Mouse (Mus musculus): ENCODE measurements around the gene Zscan4b. TPM values are rescaled to one million over a fixed set of nuclear protein-coding genes. Genes with fewer than 3 reads are reported as not detected.
"Not testable (repeated sequence)": the region's sequence is repeated elsewhere in the genome, so short reads cannot be mapped to it uniquely, and the experiment has no call there.

The Zscan4b gene
- polyA plus RNA-seq (2016; fragmentation: Nextera tagmentation; extraction: Ambion mirVana), result not detected in 2 replicates

GRCm38 (mm10) chr7:10904950-10905349, at the start of gene Zscan4b:
Gene Zscan4b, minus strand, starts transcription at chr7:10905050.
- H3K4me1 ChIP-seq; H3K9me3 ChIP-seq; H3K36me3 ChIP-seq; H3K4me2 ChIP-seq (replicated peaks); H3K9ac ChIP-seq (replicated peaks); H3K27ac ChIP-seq (replicated peaks); ATAC-seq (ENCODE audit: low FRiP score, low read depth); H3K27me3 ChIP-seq; H3K4me3 ChIP-seq: not testable (repeated sequence)
- WGBS, result 94% methylated on average over 1 of the region's 1 CpGs

Other genes starting within 250 kb of the Zscan4b start
- gene Nlrp4b, start 217.3 kb downstream of the Zscan4b start, polyA plus RNA-seq (2016; fragmentation: Nextera tagmentation; extraction: Ambion mirVana), result not detected in 2 replicates
- not detected in 2 replicates for gene Vmn1r71, start 150.7 kb downstream of the Zscan4b start, polyA plus RNA-seq (2016; fragmentation: Nextera tagmentation; extraction: Ambion mirVana)
- gene Zscan4c, start 100.7 kb upstream of the Zscan4b start, polyA plus RNA-seq (2016; fragmentation: Nextera tagmentation; extraction: Ambion mirVana), result not detected in 2 replicates
- gene Zscan4-ps1, start 164.6 kb upstream of the Zscan4b start, polyA plus RNA-seq (2016; fragmentation: Nextera tagmentation; extraction: Ambion mirVana), result not detected in 2 replicates

Measured in midbrain, embryonic 12.5 days (tissue).